Mouse (Mus musculus): ENCODE measurements around the gene Pakap.

The Pakap gene

DNA sequence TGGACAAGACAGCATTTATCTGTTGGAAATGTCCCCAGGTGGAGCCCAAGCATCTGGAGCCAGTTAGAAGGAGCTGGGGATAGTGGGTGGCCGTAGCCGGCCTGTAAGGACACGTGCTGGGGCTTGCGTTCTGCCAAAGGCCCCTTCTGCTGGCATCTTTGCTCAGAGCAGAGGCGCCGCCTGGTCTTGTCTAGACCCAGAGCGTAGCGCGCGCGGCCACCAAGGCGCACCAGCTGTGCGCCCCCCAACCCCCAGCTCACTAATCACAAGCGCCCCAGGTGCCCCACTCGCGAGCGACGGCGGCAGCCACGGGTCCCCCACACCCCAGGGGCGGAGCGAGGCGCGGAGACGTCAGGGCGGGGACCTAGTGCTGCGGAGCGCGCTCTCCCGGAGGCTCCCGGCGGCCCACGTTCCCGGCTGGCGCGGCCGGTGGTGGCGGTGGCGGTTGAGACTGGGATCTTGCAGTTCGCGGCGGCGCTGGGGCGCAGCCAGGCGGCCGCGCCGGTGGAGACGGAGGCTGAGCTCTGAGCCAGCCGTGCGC is at the start of gene Pakap:
Gene Pakap, plus strand, starts transcription at position 514 of the 541 bp plus-strand sequence.
- DNase-seq = peak; percentile 33

DNA sequence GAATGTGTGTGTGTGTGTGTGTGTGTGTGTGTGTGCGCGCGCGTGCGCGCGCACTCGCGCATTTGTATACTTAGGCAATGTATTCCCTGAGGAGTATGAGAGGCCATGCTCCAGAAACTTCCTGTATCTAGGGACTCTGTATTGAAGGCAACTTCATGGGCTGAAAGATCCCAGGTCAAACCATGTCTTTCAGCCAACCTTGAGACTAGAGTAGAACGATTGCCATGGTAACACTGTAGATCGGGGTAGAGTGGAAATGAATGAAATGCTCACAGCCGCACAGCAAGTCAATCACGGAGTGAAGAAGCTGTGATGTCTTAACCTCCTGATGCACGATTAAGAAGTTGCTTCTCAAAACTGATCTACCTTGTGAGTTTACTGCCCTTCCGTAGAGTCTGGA is 44.5 kb upstream of the Pakap start:
- DNase-seq = no peak

DNA sequence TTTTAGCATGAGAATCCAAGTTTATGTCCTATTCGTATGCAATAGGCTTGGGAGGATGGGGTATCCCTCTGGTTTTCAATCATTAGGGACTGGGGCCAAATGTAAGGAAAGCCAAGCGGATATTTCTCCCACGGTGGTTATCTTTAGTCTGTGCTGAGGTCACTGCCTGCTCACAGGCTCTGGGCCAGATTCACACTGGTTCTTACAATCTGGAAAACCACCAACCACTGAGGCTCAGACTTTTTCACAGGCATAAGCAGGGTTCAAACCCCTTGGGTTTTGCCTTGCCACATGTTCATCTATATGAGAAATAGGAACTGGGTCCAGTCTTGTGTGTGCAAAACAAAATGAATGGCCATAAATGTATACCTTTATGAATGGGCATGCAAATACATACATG is 43.5 kb upstream of the Pakap start:
- no peak for DNase-seq

DNA sequence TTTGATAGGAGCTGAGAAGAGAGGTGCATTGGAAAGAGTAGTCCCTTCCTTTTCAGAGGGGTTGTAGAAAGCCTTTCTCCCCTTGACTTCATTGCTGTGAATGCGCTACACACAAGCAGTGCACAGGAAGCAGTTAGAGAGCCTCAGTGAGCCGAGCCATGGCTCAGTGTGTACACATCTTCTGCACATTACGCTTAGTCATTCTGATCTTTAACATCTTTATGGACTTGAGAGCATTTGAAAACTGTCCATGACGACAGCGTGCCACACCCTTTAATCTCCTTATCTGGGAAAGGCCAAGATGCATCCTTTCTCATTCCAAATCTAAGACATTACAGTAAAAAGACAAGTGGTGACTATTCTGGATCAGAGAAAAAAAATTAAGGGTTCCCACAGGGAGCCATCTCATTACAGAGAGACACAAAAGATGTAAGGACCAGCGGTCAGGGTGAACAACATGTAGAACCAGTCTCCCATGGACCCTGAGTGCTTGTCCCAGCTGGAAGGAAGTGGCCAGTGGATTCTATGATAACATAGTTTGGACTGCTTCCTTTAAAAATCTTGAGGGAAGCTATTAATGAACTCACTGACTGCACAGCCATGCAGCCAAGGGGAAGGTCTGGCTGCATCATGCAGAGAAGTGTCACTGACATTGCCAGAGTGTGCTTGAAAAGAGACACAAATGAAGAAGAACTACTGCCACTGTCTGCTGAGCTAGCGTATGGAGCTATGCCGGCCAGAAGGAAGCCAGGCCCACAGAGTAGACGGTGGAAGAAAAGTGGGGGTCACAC is 42.6 kb upstream of the Pakap start:
- no peak for DNase-seq

DNA sequence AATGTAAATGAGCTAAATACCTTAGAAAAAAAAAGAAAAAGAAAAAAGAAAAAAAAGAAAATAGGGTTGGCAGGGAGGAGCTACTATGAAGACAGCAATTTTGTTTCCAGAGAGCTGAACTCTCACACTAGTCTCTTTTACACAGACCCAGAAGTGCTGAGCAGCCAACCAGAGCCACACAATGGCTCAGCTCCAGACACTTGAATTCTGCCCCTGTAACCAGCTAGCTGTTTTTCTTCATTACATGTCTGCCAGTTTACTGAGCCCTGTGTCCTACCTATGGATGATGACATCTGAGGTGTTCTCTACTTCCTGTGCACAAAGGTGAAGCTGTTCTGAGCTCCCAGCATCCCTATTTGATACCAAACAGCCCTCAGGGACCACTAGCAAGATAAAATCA is 39.7 kb upstream of the Pakap start:
- no peak for DNase-seq

DNA sequence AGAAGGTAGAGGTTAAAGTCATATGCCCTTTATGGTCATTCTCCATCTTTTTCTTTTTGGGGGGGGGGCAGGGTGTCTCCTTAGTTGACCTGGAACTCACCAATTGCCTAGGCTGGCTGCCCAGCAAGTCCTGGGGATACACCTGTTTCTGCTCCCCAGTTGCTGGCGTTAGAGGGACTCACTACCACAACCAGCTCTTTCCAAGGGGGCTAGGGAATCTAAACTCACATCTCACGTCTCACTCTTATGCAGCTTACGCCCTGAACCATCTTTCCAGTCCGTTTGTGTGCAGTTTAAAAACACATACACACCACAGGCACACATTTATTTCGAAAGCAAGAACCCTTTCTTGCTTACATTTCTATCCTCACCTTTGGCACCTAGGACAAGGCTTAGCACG is 34.3 kb upstream of the Pakap start:
- no peak for DNase-seq

DNA sequence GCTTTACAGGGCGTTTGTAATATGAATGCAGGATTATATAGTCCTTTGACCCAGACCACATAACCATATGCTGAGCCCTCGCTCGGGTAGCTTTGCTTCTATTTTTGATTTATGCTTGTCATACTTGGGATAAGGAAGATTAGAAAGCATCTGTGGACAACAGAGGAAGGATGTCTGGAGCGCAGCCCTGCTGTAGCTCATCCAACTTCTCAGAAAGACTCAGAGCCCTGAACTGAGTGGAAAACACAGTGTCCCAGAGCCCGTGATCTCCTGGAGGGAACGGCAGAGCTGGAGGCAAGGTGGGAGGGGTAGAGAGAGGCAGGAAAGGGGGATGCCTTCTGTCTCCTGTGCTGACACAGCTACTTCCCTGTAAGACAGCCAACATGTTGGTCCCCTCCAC is 33.7 kb upstream of the Pakap start:
- no peak for DNase-seq

DNA sequence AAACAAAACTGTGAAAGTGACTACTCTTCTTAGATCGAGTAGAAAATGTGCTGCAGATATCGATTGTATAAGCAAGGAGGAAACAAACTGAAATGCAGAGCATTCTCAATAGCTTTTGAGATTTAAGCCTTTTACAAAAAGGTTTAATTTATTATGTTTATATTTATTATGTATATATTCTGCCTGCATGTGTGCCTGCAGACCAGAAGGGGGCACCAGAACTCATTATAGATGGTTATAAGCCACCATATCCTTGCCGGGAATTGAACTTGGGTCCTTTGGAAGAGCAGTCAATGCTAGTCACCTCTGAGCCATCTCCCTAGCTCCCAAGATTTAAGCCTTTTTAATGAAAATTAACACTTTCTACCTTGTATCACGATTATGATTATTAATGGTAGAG is 32.9 kb upstream of the Pakap start:
- DNase-seq = no peak

DNA sequence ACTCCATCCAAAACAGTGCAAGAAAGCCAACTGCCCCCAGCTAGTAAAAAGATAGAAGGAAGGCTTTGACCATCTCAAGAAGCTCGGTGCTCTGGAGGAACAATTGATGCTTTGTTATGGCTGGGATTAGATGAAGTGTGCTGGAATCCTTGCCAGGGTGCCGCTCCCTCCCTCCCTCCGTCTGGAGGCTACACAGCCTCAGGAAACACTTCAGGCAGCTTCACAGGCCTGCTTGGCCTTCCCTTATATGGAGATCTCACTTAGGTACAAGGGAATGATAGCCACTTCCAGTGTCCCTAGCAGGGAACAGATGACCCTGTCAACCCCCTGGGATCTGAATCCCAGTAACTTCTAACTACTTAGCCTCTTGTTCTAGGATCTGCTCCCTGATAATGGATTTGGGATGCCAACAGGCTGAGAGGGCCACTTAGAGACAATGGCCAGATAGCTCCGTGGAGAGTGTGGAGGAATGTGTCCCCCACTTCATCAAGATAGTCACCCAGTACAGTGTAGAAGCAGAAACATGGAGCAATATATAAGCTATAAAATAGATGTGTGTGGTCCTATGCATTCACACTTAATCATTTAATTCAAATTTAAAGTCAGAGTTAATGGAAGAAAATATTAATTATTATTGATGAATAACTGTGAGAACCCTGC is 29.8 kb upstream of the Pakap start:
- no peak for DNase-seq

DNA sequence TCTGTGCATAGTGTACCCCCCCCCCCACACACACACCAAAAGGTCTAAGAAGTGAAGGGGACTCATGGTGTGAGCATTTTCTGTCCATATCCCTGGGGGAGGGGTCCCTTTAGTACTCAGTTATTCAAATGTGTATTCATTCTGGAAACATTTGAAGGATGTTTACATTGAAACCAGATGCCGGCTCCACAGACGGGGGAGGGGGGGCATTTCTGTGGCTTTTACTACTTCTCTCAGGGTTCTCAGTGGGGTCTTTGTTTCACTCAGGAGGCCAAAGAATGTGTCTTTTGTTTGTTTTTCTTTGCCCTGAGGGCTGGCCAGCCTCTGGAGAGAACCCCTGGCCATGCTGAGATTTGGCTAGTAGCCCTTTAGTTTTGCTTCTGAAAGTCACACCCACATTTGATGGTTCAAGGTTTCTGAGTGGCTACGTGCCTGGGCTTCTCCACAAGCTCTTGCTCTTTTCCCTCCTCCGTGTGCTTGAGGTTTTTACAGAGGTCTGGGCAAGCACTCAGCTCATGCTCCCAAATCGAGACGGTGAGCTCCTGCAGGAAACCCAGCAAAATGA is 24.2 kb upstream of the Pakap start:
- DNase-seq = no peak

DNA sequence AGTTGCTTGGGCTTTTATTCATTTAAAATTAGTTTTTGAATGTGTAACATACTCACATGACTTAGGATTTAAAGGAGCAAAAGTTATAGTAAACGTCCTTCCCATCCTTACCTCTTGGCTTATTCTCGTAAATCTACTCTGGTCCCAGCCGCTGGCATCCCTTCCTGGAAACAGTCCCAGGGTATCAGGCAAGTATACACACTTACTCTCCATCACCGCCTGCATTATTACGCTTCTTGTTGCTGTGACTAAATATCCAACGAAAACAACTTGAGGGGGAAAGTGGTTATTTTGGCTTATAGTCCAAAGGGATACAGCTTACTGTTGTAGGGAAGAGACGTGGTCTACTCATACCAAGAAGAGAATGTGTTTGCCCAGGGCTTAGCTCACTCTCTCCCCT is 20.2 kb upstream of the Pakap start:
- no peak for DNase-seq

DNA sequence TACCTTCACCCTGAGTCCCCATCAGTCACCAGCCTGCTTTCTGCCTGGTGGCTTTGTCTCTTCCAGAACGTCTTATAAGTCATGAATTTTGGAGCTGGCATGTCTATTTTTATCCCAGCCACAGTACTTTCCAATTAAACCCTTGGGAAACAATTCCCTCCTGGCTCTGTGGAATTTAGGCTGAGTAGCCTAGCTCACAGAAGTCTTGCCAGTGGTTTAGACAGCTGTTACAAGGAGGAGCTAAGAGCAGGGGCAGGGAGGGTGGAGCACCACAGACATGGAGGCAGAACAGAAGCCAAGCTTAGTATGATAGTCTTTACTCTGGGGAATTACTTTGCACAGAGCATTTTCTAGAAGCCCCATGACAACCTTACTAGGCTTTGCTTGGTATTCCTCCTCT is 17.8 kb upstream of the Pakap start:
- no peak for DNase-seq

DNA sequence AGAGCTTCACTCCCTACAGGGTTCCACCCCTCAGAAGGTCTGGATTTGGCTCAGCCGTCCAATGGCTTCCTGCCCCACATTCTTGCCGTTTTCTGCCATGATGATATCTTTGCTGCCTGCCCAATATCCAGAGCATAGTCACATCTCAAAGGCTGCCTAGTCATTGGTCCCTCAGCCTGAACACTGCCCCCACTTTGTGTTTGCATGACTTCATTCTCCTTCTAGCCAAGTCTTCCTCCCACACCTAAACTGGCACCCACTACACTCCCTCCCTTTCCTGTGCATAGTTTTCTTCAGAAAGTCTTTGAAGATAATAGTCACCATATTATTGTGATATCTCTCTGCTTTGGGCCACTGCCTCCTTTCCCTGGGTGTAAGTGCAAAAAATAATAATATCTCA is 10.9 kb upstream of the Pakap start:
- DNase-seq = no peak

DNA sequence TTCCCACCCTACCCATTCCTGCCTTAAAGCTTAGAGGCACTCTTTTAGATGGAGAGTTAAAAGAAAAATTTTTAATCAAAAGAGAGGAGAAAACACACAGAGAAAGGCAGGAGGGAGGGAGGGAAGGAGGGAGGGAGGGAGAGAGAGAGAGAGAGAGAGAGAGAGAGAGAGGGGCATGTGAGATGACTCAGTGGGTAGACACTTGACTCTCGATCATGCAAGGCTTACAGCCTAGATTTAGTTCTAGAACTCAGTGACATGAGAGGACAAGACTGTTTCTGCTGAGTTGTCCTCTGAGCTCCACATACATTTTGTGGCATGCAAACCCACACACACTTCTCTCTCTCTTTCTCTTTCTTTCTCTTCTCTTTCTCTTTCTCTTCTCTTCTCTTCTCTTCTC is 8.5 kb upstream of the Pakap start:
- no peak for DNase-seq

DNA sequence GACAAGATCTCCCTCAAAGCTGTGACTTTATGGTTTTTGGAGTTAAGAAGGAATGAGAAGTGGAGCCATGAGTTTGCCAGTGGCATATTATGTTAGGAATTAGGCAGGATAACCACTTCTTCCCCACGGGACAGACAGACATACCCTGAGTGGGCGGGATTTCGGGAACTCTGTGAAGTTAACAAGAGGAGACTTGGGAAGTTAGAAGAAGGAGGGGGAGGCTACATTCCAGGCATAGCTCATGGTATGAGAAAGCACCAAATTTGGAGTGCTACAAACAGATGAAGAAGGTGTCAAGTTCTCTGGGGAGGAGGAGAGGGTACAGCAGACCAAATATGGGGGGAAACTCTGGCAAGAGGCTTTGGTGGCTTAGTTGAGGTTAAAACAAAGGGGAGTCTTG is 8.0 kb upstream of the Pakap start:
- no peak for DNase-seq

DNA sequence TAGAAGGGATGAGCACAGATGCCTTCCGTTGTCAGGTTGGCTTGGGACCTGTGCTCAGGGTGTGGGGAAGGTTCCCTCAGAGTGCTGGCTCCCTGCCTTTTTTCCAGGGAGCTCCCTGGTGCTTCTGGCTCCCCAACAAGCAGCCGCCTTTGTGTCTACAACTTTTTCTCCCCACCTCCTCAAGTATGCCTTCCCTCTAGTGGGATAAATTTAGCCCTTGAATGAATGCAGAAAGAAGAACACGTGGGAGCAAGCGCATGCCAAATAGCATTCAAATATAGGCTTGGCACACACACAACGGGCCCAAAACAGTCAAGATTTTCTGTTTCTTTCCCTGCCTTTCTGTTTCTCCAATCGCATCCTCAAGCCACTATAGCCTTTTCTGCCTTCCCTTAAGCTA is 6.9 kb upstream of the Pakap start:
- DNase-seq = no peak

DNA sequence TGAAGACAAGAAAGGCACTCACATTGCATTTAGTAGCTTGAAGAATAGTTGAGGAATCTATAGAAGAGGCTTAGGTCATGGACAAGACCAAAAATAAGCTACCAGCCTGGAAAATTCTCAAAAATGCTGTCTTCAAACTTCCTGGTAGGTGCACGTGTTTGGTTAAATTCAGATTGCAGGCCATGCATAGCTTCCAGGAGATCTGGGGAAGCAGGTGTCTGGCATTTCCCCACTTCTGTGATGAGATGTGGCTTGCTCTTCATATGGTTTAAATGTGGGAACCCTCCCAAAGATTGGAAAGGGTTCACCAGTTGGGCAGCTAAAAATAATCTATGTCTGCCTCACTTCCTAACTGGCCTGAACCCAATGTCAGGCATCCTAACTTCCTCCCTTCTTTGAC is 2.7 kb upstream of the Pakap start:
- DNase-seq = no peak

DNA sequence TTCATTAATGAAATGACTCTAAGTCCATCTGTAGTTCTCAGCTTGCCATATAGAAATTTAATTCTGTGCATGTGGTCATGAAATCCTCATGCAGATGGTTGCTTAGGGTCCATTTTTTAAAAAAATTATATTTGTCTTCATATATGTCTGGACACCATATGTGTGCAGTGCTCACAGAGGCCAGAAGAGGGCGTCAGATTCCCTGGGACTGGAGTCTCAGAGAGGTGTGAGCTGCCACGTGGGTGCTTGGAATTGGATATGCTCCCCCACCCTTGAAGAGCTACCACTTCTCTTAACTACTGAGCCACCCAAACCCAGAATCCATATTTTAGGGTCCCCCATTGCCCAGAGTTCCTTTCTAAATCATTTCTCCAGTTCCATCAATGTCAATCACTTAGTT is 2.2 kb upstream of the Pakap start:
- DNase-seq = no peak

DNA sequence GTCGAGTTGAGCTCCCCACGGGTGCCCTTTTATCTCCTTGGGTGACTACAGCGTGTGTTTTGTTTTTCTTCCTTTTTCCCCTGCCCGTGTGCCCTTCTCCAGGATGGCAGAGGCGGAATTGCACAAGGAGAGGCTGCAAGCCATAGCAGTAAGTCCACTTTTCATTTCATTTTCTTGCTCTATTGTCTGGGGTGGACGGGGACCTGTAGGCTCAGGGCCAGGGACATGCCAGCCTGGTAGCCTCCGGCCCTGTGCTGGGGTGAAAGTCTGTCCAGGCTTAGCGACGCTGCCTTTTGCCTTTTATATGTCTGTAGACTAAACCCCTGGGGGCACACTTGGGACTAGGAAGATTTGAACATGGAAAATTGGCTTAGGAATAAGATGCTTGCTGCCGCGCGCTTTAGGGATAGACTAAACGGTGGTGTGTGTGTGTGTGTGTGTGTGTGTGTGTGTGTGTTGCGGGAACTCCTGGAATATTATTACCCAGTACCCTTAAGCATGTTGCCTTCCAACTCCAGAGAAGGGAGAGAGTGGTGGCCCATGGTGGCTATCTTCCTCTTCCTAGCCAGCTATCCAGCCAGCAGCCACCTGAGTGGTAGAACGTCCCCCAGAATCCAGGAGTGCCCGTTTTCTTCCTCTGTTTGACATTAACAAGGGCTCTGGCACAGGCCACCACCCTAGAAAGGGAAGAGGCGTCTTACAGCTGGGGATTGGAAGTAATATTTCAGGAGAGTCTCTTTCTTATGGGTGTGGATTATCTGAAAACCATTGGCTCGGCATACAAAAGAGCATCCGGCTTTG is 489 bp downstream of the Pakap start:
- no peak for DNase-seq

DNA sequence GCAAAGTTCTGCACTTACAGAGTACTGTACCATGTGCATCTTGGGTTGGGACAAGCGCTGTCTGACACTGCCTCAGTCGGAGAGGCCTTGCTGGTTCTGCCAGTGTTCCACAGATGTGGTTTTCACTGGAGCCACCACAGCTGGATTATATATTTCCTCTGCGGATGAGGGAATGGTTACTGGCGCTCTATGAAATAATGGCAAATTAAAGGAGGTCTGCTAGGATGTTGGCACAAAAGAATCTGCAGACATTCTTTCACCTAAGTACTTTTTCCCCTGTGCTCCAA is 1.0 kb downstream of the Pakap start:
- no peak for DNase-seq

DNA sequence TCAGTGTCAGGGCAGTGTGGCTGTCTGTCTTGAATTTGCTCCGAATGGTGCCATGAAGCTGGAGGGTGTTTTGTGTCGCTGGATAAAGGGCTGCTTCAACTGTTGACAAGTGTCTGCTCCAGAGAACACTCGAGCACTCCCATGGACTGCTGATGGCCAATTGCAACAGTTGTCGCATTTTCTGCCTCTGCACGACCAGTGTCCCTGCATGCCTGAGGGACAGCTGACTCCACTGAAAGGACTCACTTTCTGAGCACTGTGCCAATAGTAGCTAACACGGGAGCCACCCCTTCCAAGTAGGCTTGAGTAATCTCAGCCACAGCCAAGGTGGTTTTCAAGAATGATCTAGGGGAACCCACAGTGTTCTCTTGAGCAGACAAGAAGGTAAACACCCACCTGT is 1.7 kb downstream of the Pakap start:
- DNase-seq = no peak

DNA sequence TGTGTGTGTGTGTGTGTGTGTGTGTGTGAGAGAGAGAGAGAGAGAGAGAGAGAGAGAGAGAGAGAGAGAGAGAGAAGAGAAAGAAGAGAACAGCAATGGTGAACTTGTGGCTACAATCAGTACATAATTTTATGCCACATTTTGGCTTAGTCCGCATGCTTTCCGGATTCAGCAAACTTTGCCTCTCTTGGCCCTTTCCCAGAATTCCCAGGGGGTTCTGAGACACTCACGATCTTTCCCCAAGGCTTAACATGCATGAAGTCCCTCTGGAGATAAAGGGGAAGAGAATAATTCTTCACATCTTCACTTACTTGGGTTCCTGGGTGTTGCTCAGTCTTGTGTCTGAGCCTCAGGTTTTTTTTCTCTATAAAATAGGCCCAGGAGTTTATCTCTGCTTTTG is 2.2 kb downstream of the Pakap start:
- DNase-seq = no peak

DNA sequence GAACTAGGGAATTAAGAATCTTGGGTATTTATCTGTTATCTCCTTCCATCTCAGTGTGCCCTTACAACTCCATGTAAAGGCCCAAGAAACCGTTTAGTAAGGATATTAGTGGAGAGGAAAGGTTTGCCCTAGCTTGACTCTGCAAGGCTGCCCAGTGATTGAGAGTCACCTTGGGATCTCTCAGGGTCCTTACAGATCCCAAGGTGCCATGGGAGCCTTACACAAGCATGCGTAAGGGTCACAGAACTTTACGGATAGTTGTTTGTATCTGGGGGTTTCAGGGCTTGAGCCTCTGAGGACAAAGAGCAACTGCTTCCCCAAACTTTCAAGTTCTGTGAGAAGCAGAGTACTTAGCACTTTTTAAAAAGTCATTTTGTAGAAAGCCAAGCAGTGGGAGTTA is 6.2 kb downstream of the Pakap start:
- DNase-seq = no peak

DNA sequence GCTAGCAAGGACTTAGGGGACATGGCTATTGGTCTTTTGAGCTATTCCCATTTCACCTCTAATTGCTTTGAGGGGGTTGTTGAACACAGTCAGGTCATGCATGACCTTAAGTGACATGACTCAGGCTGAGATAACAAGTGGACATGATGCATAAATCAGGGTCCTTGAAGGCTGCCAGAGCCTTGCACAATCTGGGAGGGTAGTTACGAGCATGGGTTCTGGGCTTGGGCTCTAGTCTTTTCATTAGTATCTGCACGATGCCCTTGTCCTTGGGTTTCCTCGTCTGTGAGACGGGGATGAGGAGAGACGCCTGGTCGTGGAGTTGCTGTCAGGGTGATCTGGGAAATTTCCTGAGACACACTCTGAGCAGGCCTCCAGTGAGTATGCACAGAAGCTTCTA is 6.7 kb downstream of the Pakap start:
- DNase-seq = no peak
